Mouse (Mus musculus) heart, adult 2 months (tissue): ENCODE measurements at regions not wholly inside any gene's neighbourhood (a gene's known extent, or its start where the extent isn't known, plus 50 kb on each side); places are given as distances from the start of the nearest gene placed in this dataset.

Source experiments
- CTCF ChIP-seq: fragments of 200-600 bp; IDR thresholded peaks from 2 replicates; pipeline ENCODE4 v1.8.1; 2022; ENCODE audit warnings: antibody characterized with exemption, mild to moderate bottlenecking, moderate library complexity
- POLR2A ChIP-seq: fragments of 200-500 bp; IDR thresholded peaks from 2 replicates; pipeline ENCODE4 v1.6.1; 2011; ENCODE audit warnings: mild to moderate bottlenecking, low read depth, low read length, control low read depth; ENCODE audit not compliant: insufficient read depth

DNA sequence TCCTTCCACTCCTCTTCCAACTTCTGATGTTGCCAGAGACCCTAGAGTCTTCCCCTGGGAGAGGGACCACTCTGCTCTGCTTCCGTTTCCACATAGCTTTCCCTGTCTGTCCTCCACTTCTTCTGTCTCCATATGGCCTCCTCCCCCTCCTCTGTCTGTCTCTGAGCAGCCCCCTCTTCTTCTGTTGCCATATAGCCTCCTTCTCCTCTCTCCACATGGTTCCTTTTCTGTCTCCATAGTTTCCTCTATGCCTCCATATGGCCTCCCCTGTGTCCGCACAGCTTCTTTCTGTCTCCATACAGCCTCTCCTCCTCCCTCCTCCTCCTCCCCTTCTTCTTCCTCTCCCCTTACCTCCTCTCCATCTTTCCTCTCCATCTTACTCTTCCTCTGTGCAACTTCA, 158.5 kb upstream of the Rapgef5 start:
- TF ChIP-seq POLR2A (no peak), CTCF (no peak)
